10 mouse cellular contexts compared by ENCODE assay signal in the genomic region with DNA sequence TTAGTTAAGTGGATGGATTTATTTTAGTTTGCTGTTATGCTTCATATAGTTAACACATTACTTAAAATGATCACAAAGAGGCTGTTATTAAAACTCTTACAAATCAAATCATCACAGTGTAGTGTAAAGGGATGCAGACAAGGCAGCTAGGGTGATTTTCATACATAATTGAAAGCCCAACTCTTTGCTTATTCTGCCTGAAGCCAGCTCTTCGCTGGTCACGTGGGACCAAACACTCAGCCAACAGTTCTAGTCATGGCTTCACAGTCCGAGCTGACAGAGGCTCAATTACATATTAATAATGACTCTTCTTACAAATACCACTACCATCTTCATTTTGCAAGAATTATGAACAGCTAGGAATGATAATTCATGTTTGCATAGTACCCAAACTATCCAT.
DNase-seq lines count a peak whose midpoint lies in the region; ATAC-seq lines count a peak whose summit lies in the region.
"Had no signal": no experiment of that assay in that cellular context is flagged by ENCODE, and none has a peak within 500 bp of the region (broad histone marks: within the 10 kb centered on the region; RNA-seq: fewer than 3 reads in every experiment).

No protein-coding gene starts in this region.

- H3K9ac ChIP-seq in kidney, embryonic 14.5 days (ENCODE audit: low read depth, low read length), result no peak overlapping the region
- H3K9ac ChIP-seq in embryonic facial prominence, embryonic 15.5 days, result no peak overlapping the region
- H3K9ac ChIP-seq in limb, embryonic 15.5 days, result no peak overlapping the region
- H3K9ac ChIP-seq: neural tube, embryonic 12.5 days had no signal

- H3K27ac ChIP-seq in kidney, embryonic 14.5 days (ENCODE audit: low read depth, low read length), result no peak overlapping the region
- H3K27ac ChIP-seq in embryonic facial prominence, embryonic 15.5 days (replicated peaks), result no peak overlapping the region
- H3K27ac ChIP-seq in limb, embryonic 15.5 days, result no peak overlapping the region
- H3K27ac ChIP-seq: neural tube, embryonic 12.5 days had no signal

- no peaks in the 10 kb centered on the region for H3K9me3 ChIP-seq in kidney, embryonic 14.5 days (ENCODE audit: control insufficient read depth, low read length)
- no peaks in the 10 kb centered on the region for H3K9me3 ChIP-seq in embryonic facial prominence, embryonic 15.5 days (replicated peaks)
- H3K9me3 ChIP-seq in limb, embryonic 15.5 days, result no peaks in the 10 kb centered on the region
- H3K9me3 ChIP-seq: neural tube, embryonic 12.5 days had no signal

- ATAC-seq in kidney, embryonic 14.5 days (ENCODE audit: low FRiP score, low TSS enrichment), result no peak; the same call in 1 of the 2 replicates
- ATAC-seq in embryonic facial prominence, embryonic 15.5 days (ENCODE audit: insufficient number of reproducible peaks, low FRiP score, low TSS enrichment, low read depth), result no peak
- ATAC-seq in limb, embryonic 15.5 days (ENCODE audit: insufficient number of reproducible peaks, low FRiP score, low TSS enrichment, low read depth), result no peak

- H3K4me1 ChIP-seq in kidney, embryonic 14.5 days (ENCODE audit: control insufficient read depth, insufficient read depth, low read length), result peaks cover 12% of the 10 kb centered on the region
- H3K4me1 ChIP-seq in embryonic facial prominence, embryonic 15.5 days, result peaks cover 7% of the 10 kb centered on the region
- H3K4me1 ChIP-seq in limb, embryonic 15.5 days, result peaks cover 25% of the 10 kb centered on the region

- H3K4me2 ChIP-seq in kidney, embryonic 14.5 days (replicated peaks; ENCODE audit: low read depth, low read length), result no peak overlapping the region
- 0 out of 2 replicates have a peak overlapping the region, but pooled peaks have one; percentile 27 for H3K4me2 ChIP-seq in embryonic facial prominence, embryonic 15.5 days (replicated peaks)
- peak overlapping the region; percentile 44; the same call in 1 of the 2 replicates for H3K4me2 ChIP-seq in limb, embryonic 15.5 days

- H3K36me3 ChIP-seq in kidney, embryonic 14.5 days (ENCODE audit: control insufficient read depth, insufficient read depth, low read length), result no peaks in the 10 kb centered on the region
- H3K36me3 ChIP-seq in embryonic facial prominence, embryonic 15.5 days, result no peaks in the 10 kb centered on the region
- no peaks in the 10 kb centered on the region; the same call in 1 of the 2 replicates for H3K36me3 ChIP-seq in limb, embryonic 15.5 days
- H3K36me3 ChIP-seq: neural tube, embryonic 12.5 days had no signal

- peak; percentile 72 for DNase-seq in heart, adult 11 months
- DNase-seq in heart, postnatal 36 days, result no peak
- peak; percentile 33 for DNase-seq in kidney, postnatal 10 days
- DNase-seq in urinary bladder, postnatal 36 days (ENCODE audit: low spot score in 2 of 2), result no peak
- DNase-seq in retina, postnatal 1 day, result no peak
- DNase-seq: adrenal gland, postnatal 25 days had no signal

- no peaks in the 10 kb centered on the region for H3K27me3 ChIP-seq in kidney, embryonic 14.5 days (ENCODE audit: control insufficient read depth, insufficient read depth, low read length)
- H3K27me3 ChIP-seq in embryonic facial prominence, embryonic 15.5 days, result no peaks in the 10 kb centered on the region
- H3K27me3 ChIP-seq in limb, embryonic 15.5 days, result no peaks in the 10 kb centered on the region
- H3K27me3 ChIP-seq: neural tube, embryonic 12.5 days had no signal

- no peak overlapping the region for H3K4me3 ChIP-seq in kidney, embryonic 14.5 days (ENCODE audit: low read length)
- no peak overlapping the region for H3K4me3 ChIP-seq in embryonic facial prominence, embryonic 15.5 days (replicated peaks)
- H3K4me3 ChIP-seq in limb, embryonic 15.5 days, result no peak overlapping the region
- H3K4me3 ChIP-seq: neural tube, embryonic 12.5 days had no signal

- 64% methylated on average over 3 of the region's 3 CpGs for WGBS in kidney, embryonic 14.5 days
- WGBS in embryonic facial prominence, embryonic 15.5 days, result 56% methylated on average over 3 of the region's 3 CpGs
- WGBS in limb, embryonic 15.5 days, result 46% methylated on average over 3 of the region's 3 CpGs

- intact Hi-C loops in heart, postnatal 36 days (cut with DNase I), result no loop called here

Comparison
In these comparisons a context has a peak if more than half of its experiments do, and no peak if none do; other contexts are left out.
1. DNase-seq: peak in heart, adult 11 months (single experiment) and kidney, postnatal 10 days (single experiment); none in heart, postnatal 36 days (0 of 2), urinary bladder, postnatal 36 days (0 of 2) and retina, postnatal 1 day (single experiment).